Comparison of ENCODE assay signal across 13 mouse cellular contexts in genomic region chr8:118611551-118611950, GRCm38 (mm10).
DNase-seq lines count a peak whose midpoint lies in the region; ATAC-seq and TF ChIP-seq lines count a peak whose summit lies in the region.
"Had no signal": no experiment of that assay in that cellular context is flagged by ENCODE, and none has a peak within 500 bp of the region (broad histone marks: within the 10 kb centered on the region; RNA-seq: fewer than 3 reads in every experiment).

No protein-coding gene starts in this region.

- no peaks in the 10 kb centered on the region; the same call in 1 of the 2 replicates for H3K9me3 ChIP-seq in liver, postnatal 0 days (ENCODE audit: low read length)
- H3K9me3 ChIP-seq: heart, embryonic 12.5 days; midbrain, embryonic 15.5 days had no signal

- H3K9ac ChIP-seq in liver, postnatal 0 days (replicated peaks), result no peak overlapping the region
- H3K9ac ChIP-seq: heart, embryonic 12.5 days; midbrain, embryonic 15.5 days had no signal

- H3K4me2 ChIP-seq in liver, postnatal 0 days (ENCODE audit: low read depth, low read length), result no peak overlapping the region
- H3K4me2 ChIP-seq: heart, embryonic 12.5 days; midbrain, embryonic 15.5 days had no signal

- no peak for TF ChIP-seq EP300 in liver, postnatal 0 days (IDR thresholded peaks at IDR 0.05; ENCODE audit: low read depth)

- 81% methylated on average over 10 of the region's 10 CpGs for WGBS in liver, postnatal 0 days (ENCODE audit: insufficient replicate concordance)

- ATAC-seq in liver, postnatal 0 days, result no peak
- ATAC-seq: midbrain, embryonic 15.5 days had no signal

- DNase-seq in cerebellum, adult 11-12 months, result peak; percentile 56
- DNase-seq in cerebellum, postnatal 10 days, result peak; percentile 73 to 75
- DNase-seq in layer of hippocampus, adult 8-10 months (ENCODE audit: low spot score in 2 of 2), result peak; percentile 81 to 90
- peak; percentile 77 to 83 for DNase-seq in right cerebral cortex, postnatal 10 days (ENCODE audit: low spot score in 2 of 2)
- no peak for DNase-seq in liver, postnatal 0 days
- no peak for DNase-seq in retina, embryonic 14.5 days (ENCODE audit: low spot score)
- no peak for DNase-seq in thymus, postnatal 14 days
- DNase-seq: kidney, postnatal 14 days; lung, postnatal 14 days; spleen, adult 18-20 months; thymus, postnatal 25 days had no signal

- no peaks in the 10 kb centered on the region for H3K27me3 ChIP-seq in liver, postnatal 0 days (ENCODE audit: insufficient read depth, low read length)
- H3K27me3 ChIP-seq: heart, embryonic 12.5 days; midbrain, embryonic 15.5 days had no signal

- H3K27ac ChIP-seq in liver, postnatal 0 days (ENCODE audit: low read depth), result no peak overlapping the region
- H3K27ac ChIP-seq: midbrain, embryonic 15.5 days had no signal

- no peaks in the 10 kb centered on the region for H3K4me1 ChIP-seq in liver, postnatal 0 days (ENCODE audit: insufficient read depth)
- H3K4me1 ChIP-seq: heart, embryonic 12.5 days; midbrain, embryonic 15.5 days had no signal

- H3K4me3 ChIP-seq in liver, postnatal 0 days (ENCODE audit: low read depth, low read length), result no peak overlapping the region
- H3K4me3 ChIP-seq: heart, embryonic 12.5 days; midbrain, embryonic 15.5 days had no signal

- H3K36me3 ChIP-seq in liver, postnatal 0 days (replicated peaks; ENCODE audit: insufficient read depth, low read length), result no peaks in the 10 kb centered on the region
- H3K36me3 ChIP-seq: heart, embryonic 12.5 days; midbrain, embryonic 15.5 days had no signal

- TF ChIP-seq CTCF in liver, postnatal 0 days (IDR thresholded peaks at IDR 0.05; ENCODE audit: low read depth), result no peak

Comparison
In these comparisons a context has a peak if more than half of its experiments do, and no peak if none do; other contexts are left out.
1. DNase-seq: peak in cerebellum, adult 11-12 months (single experiment), cerebellum, postnatal 10 days (2 of 2), layer of hippocampus, adult 8-10 months (2 of 2) and right cerebral cortex, postnatal 10 days (2 of 2); none in liver, postnatal 0 days (single experiment), retina, embryonic 14.5 days (single experiment) and thymus, postnatal 14 days (single experiment).